Mouse (Mus musculus) CD8-positive naive resting alpha-beta T cell, adult 2 months (primary cell): ENCODE data around the gene Tbkbp1.

Source experiments
- DNase-seq, 2 experiments: peaks; one replicate each; pipeline ENCODE4 v3.0.0; 2022; ENCODE audit warnings: low read depth in 2 of 2, low spot score in 2 of 2

The Tbkbp1 gene

GRCm38 (mm10) chr11:97156999-97157398 is 5.7 kb upstream of the Tbkbp1 start:
- no peak for DNase-seq

DNA sequence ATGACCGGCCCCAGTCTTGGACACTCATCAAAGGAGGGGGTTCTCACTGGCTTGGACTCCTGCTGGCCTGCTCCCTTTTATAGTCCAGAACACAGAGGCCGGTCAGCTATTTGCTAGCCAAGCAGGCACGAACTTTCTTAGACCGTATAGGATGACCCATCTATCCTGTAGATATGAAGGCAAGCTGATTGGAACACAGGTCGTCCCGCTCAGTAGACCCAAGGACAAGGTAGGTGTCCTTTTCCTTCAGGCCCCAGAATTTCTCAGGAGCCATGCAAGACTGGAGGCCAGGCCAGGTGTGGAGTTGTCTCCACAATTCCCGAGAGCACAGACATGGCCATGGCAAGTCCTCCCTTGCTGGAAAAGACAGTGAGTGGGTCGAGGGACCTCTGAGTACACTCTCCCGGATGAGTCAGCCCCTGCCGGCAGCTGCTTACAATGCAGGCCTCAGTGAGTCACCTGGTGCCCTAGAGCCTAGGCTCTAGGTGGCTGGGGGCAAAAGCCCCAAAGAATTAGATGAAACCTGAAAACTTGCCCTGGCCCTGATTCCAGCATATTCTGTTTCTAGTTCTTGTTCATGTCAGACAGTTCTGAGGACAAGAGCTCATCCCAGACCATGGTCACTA is 1.5 kb upstream of the Tbkbp1 start:
- no peak for DNase-seq

- no peak for DNase-seq
Measured at GRCm38 (mm10) chr11:97152023-97152426, 730 bp upstream of the Tbkbp1 start.

DNA sequence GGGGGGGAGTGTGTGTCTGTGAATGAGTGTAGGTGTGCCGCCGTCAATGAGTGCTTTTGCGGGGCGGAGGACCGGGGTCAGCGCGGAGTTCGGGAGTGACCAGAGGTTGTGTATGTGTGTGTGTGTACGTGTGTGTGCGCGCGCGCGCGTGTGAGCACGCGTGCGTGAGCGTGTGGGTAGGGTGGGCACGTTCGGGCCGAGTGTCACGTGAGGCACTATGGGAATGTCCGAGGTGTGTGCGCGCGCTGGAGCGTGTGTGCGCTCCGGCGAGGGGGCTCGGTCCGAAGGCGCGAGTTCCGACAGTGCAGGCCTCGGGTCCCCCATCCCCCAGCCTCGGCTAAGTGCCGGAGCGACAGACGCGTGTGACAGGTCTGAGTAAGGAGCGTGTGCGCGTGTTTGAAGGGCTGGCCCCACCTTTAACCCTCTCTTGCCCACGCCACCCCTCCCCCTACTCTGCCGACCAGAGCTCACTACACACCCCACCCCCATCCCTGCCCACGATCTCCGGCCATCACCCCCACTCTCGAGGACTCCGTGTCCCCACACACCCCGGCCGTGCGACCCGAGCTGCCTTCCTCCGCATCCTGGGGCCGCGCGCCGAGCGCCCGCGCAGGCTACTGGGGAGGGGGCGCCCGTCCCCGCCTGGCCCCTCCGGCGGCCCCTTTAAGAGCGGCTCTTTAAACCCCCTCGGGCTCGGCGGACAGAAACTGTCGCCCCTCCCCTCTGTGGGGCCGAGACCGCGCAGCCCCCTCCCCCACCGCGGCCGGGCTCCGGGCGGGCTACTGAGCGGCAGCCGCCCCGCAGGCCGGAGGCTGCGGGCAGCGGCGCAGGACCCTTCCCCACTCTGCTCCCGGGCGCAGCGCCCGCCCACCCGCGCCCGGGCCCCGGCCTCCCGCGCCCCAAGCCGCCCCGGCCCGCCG is 624 bp downstream of the Tbkbp1 start:
- no peak for DNase-seq

GRCm38 (mm10) chr11:97149995-97150410 is 1.3 kb downstream of the Tbkbp1 start:
- no peak for DNase-seq

- DNase-seq = no peak
Measured at GRCm38 (mm10) chr11:97149026-97149425, 2.3 kb downstream of the Tbkbp1 start.

GRCm38 (mm10) chr11:97148591-97148990 is 2.7 kb downstream of the Tbkbp1 start:
- DNase-seq = no peak

- no peak for DNase-seq
Measured at GRCm38 (mm10) chr11:97147333-97147732, 4.0 kb downstream of the Tbkbp1 start.

- peak; percentile 81 to 84 for DNase-seq
Measured at GRCm38 (mm10) chr11:97146724-97147123, 4.6 kb downstream of the Tbkbp1 start.

DNA sequence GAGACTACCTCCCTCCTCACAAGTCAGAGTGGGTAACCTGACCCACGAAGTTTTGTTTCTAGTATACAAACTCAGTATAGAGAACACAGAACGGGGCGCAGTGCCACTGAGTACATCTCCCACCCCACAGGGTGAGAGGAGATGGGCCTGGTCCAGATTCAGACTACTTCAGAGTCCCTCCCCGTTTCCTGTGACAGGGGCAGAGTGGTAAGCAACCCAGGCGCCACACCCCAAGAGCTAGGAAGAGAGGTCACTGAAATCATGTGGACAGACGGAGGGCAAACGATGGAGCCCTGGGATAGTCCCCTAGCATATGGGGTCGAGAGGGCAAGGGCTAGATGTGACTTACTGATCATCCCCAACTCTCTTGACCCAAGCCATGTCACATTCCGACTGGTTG is 5.3 kb downstream of the Tbkbp1 start:
- DNase-seq = no peak

DNA sequence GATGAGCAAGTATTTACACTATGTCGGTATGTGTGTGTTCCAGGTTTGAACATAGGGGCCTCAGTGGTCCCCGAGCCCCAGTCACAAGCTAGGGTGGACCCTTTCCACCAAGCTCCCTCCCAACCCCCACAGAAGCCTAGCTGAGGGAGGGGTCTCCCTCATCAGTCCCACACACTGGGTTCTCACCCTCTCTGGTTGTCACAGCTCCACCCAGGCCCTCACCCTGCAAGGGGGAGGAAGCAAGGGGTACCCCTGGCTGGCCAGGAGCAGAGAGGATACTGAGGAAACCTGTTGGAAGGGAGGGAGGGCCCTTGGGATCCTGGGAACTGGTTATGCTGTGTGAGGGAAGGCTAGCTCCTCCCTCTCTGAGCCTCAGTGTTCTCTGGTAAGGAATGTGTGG is 6.0 kb downstream of the Tbkbp1 start:
- no peak for DNase-seq

DNA sequence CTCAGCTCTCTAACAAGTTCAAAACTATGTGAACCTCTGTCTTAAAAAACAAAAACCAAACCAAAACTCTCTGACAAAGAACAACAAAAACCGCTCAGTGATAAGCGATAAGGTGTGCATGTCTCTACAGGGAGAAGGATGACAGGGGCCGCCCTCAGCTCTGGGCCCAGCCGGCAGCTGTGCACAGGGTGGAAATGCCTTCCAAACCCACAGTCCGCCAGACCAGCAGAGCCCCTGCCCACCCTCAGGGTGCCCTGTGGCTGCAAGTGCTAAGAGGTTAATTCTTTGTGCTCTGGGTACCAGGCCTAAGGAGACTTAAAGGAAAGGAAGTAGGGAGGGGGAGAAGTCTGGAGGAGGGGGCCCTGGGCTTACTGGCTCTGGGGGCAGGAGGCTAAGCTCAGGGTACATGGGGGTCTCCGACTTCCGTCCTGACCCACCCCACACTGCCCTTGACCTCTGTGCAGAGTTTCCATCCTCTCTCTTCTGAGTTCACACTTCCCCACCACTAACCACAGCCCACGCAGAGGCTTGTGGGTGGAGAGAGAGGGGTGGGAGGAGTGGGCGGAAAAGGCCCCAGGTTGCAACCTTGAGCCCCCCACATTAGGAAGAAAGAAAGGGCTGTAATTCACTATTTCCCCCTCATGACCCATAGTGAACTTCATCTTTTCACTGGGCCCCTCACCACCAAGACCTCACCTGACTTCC is 7.9 kb downstream of the Tbkbp1 start:
- no peak for DNase-seq

DNA sequence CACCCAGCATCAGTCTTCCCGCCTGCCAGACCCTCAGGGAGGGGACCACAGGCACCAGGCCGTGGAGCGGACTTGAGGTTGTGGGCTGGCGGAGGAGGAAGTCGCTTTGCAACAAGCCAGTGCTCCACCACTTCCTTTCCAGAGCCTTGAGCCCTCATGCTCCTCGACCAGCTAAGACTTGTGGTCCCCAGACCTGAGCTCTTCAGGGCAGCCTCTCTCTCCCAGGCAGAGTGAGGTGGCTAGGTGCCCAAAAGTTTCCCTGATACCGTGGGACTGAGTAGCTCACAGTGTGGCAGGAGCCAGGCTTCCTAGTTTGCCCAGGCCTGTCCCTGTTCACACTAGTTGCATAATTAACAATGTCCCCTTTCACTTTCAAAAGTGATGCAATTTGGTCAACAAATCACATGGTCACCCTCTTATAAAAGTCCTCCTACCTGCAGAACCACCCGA is 9.1 kb downstream of the Tbkbp1 start:
- DNase-seq = no peak

- no peak for DNase-seq
Measured at GRCm38 (mm10) chr11:97140811-97141210, 10.5 kb downstream of the Tbkbp1 start.

GRCm38 (mm10) chr11:97139256-97139655 is 12.0 kb downstream of the Tbkbp1 start:
- no peak for DNase-seq

GRCm38 (mm10) chr11:97138554-97139226 is 12.6 kb downstream of the Tbkbp1 start:
- no peak for DNase-seq

- no peak for DNase-seq
Measured at GRCm38 (mm10) chr11:97133270-97133669, 18.0 kb downstream of the Tbkbp1 start.

DNA sequence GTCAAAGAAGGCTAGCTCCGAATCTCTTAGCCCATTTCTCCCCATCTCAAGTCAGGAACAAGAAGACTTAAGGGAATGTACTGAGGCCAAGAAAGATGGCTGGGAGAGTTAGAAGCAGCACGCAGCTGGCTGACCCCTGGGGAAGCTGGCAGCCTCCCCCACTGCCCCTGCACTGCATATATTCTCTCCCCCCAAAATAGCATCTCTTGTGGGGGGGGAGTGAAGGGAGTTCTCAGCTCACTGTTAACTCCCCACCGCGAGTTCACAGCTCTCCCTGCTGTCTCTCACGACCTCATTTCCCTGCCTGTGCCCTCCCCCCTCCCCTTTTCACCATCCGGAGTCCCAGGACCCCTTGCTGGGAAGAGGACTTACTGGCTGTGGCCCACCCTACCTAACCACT is 19.1 kb downstream of the Tbkbp1 start:
- DNase-seq = no peak

GRCm38 (mm10) chr11:97131683-97132082 is 19.6 kb downstream of the Tbkbp1 start:
- DNase-seq = no peak

DNA sequence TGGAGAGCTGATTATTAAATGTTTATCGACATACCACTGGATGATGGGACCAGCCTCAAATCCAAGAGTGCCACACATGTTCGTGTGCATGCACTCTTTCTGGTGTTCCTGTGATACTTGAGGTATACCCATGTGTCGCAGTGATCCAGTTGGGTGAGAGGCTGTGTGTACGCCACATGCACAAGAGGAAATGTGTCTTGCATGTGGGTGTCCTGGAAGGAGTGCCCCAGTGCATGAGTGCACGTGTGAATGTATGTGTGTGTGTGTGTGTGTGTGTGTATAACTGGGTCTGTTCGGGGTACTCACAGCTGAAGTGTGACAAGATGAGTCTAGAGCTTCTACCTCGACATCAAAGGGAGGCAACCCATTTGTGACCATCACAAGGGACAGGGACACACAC is 21.0 kb downstream of the Tbkbp1 start:
- no peak for DNase-seq

DNA sequence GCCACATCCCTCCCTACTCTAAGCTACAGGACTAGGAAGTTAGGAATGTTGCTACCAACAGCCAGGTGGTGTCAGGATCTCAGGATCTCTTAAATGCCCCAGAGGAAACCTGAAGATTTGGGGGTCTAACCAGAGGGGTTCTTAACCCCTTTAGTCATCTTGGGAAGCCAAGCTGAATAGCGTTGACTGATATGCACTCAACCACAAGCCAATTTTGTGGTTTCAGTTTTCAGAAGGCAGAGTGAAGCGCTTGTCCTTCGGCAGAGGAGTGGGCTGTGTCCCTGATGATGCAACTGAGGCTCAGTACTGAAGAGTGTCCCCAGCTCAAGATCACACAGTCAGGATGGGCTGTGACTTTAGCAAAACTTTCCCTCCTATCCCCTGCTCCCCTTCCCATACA is 22.3 kb downstream of the Tbkbp1 start:
- DNase-seq = no peak
